Mouse (Mus musculus) forebrain, embryonic 14.5 days (tissue): ENCODE data around the gene Olfr1469. TPM values are rescaled to one million over a fixed set of nuclear protein-coding genes. Genes with fewer than 3 reads are reported as not detected.
"Not testable (repeated sequence)": the region's sequence is repeated elsewhere in the genome, so short reads cannot be mapped to it uniquely, and the experiment has no call there.

Experiments used
- ATAC-seq: fragments of 200-750 bp; cut with Nextera tagmentation; 2 replicates; pipeline ENCODE4 v1.8.0; 2017; ENCODE audit warnings: mild to moderate bottlenecking, moderate library complexity
- DNase-seq: peaks from one replicate; pipeline ENCODE4 v3.0.0-alpha.2; 2015; ENCODE audit warnings: low spot score
- H3K27ac ChIP-seq: fragments of 300-500 bp; sonication (generic); 2 replicates; pipeline ENCODE4 v1.5.1; 2014; ENCODE audit warnings: low read depth, mild to moderate bottlenecking, control low read depth, low read length, moderate library complexity
- H3K27me3 ChIP-seq: fragments of 300-500 bp; sonication (generic); replicated peaks from 2 replicates; pipeline ENCODE4 v1.6.1; 2014; ENCODE audit warnings: low read length, control low read depth, mixed read lengths; ENCODE audit not compliant: control insufficient read depth, insufficient read depth
- H3K36me3 ChIP-seq: fragments of 300-500 bp; sonication (generic); 2 replicates; pipeline ENCODE4 v1.6.1; 2014; ENCODE audit warnings: low read length, control low read depth; ENCODE audit not compliant: control insufficient read depth, insufficient read depth
- H3K4me1 ChIP-seq: fragments of 300-500 bp; sonication (generic); 2 replicates; pipeline ENCODE4 v1.6.1; 2014; ENCODE audit warnings: antibody characterized with exemption, low read length, control low read depth; ENCODE audit not compliant: control insufficient read depth, insufficient read depth
- H3K4me2 ChIP-seq: fragments of 300-500 bp; sonication (generic); 2 replicates; pipeline ENCODE4 v1.6.1; 2014; ENCODE audit warnings: mild to moderate bottlenecking, control low read depth, low read length
- H3K4me3 ChIP-seq: fragments of 300-500 bp; sonication (generic); 2 replicates; pipeline ENCODE4 v1.5.1; 2014; ENCODE audit warnings: low read depth, low read length, control low read depth
- H3K9ac ChIP-seq: fragments of 300-500 bp; sonication (generic); 2 replicates; pipeline ENCODE4 v1.6.1; 2014; ENCODE audit warnings: mild to moderate bottlenecking, low read length, control low read depth, moderate library complexity
- H3K9me3 ChIP-seq: fragments of 300-500 bp; sonication (generic); replicated peaks from 2 replicates; pipeline ENCODE4 v1.6.1; 2016; ENCODE audit warnings: low read length, control low read depth, mixed read lengths; ENCODE audit not compliant: control insufficient read depth
- WGBS: fragments of 180-500 bp; shearing (Covaris S2); extraction: QIAGEN DNeasy Blood & Tissue Kit; methylation state at CpG from one replicate; pipeline ENCODE4 v1.1.7; 2014; 5-methylcytosine and 5-hydroxymethylcytosine counted together
- polyA plus RNA-seq: library from polyadenylated mRNA; unstranded; fragments of >200 nt; fragmentation: Nextera tagmentation; extraction: Ambion mirVana; gene quantifications from 2 replicates; pipeline ENCODE4 v1.2.1, GENCODE M21; 2014

Olfr1469 gene
- not detected in 2 replicates for polyA plus RNA-seq

GRCm38 (mm10) chr19:13407549-13407948 lies at the start of gene Olfr1469:
Gene Olfr1469, plus strand, starts transcription at chr19:13407849.
- H3K4me3 ChIP-seq = no peak within 1 kb of the TSS
- peaks cover 14% of the 10 kb centered on the region; the same call in 1 of the 2 replicates for H3K9me3 ChIP-seq
- DNase-seq = no peak
- ATAC-seq = no peak
- WGBS = 88% methylated on average over 2 of the region's 2 CpGs
- H3K27me3 ChIP-seq = no peaks in the 10 kb centered on the region
- H3K27ac ChIP-seq = no peak within 1 kb of the TSS
- no peak within 1 kb of the TSS for H3K9ac ChIP-seq
- no peaks in the 10 kb centered on the region for H3K36me3 ChIP-seq
- no peaks in the 10 kb centered on the region for H3K4me1 ChIP-seq
- H3K4me2 ChIP-seq = no peak within 1 kb of the TSS

GRCm38 (mm10) chr19:13361936-13362335 lies 45.7 kb upstream of the Olfr1469 start, which contains the start of gene Olfr1467:
Gene Olfr1467, plus strand, starts transcription at chr19:13362236.
- Histone ChIP-seq H3K4me3 (no peak within 1 kb of the TSS), H3K4me1 (no peaks in the 10 kb centered on the region), H3K27ac (no peak within 1 kb of the TSS), H3K9ac (no peak within 1 kb of the TSS), H3K27me3 (no peaks in the 10 kb centered on the region), H3K9me3 (peaks cover 3% of the 10 kb centered on the region; the same call in 1 of the 2 replicates), H3K36me3 (no peaks in the 10 kb centered on the region), H3K4me2 (no peak within 1 kb of the TSS)
- no peak for DNase-seq
- WGBS = 67% methylated on average over 2 of the region's 2 CpGs
- no peak for ATAC-seq

GRCm38 (mm10) chr19:13443109-13443508 lies 35.5 kb downstream of the Olfr1469 start, which contains the start of gene Olfr1471:
Gene Olfr1471, plus strand, starts transcription at chr19:13443409.
- H3K9ac ChIP-seq, H3K4me3 ChIP-seq, H3K4me2 ChIP-seq, DNase-seq, ATAC-seq, H3K9me3 ChIP-seq, H3K27me3 ChIP-seq, H3K27ac ChIP-seq, H3K36me3 ChIP-seq, H3K4me1 ChIP-seq: not testable (repeated sequence)
- WGBS = 70% methylated on average over 2 of the region's 2 CpGs

GRCm38 (mm10) chr19:13455986-13456385 lies 48.3 kb downstream of the Olfr1469 start, which contains the start of gene Olfr1472:
Gene Olfr1472, minus strand, starts transcription at chr19:13456086.
- ATAC-seq (no peak), DNase-seq (no peak)
- H3K4me3 ChIP-seq = no peak within 1 kb of the TSS
- 89% methylated on average over 1 of the region's 1 CpGs for WGBS
- 0 out of 2 replicates have a peak, but pooled peaks cover 3% of the 10 kb centered on the region for H3K9me3 ChIP-seq
- no peak within 1 kb of the TSS for H3K27ac ChIP-seq
- H3K4me1 ChIP-seq = no peaks in the 10 kb centered on the region
- no peak within 1 kb of the TSS for H3K9ac ChIP-seq
- no peaks in the 10 kb centered on the region for H3K36me3 ChIP-seq
- no peak within 1 kb of the TSS for H3K4me2 ChIP-seq
- H3K27me3 ChIP-seq = no peaks in the 10 kb centered on the region

Other genes with a start within 250 kb of the Olfr1469 start
- not detected in 2 replicates for gene Olfr1461, start 244.8 kb upstream of the Olfr1469 start, polyA plus RNA-seq
- not detected in 2 replicates for gene Olfr1462, start 222.1 kb upstream of the Olfr1469 start, polyA plus RNA-seq
- not detected in 2 replicates for gene Olfr1463, start 176.5 kb upstream of the Olfr1469 start, polyA plus RNA-seq
- not detected in 2 replicates for gene Olfr1465, start 92.3 kb upstream of the Olfr1469 start, polyA plus RNA-seq
- not detected in 2 replicates for gene Olfr1466, start 69.0 kb upstream of the Olfr1469 start, polyA plus RNA-seq
- not detected in 2 replicates for gene Olfr1467, start 45.6 kb upstream of the Olfr1469 start, polyA plus RNA-seq
- not detected in 2 replicates for gene Olfr1471, start 35.6 kb downstream of the Olfr1469 start, polyA plus RNA-seq
- gene Olfr1472, start 48.2 kb downstream of the Olfr1469 start, polyA plus RNA-seq = not detected in 2 replicates
- not detected in 2 replicates for gene Olfr1474, start 61.7 kb downstream of the Olfr1469 start, polyA plus RNA-seq
- gene Olfr1475, start 72.3 kb downstream of the Olfr1469 start, polyA plus RNA-seq = not detected in 2 replicates
- not detected in 2 replicates for gene Olfr1477, start 92.7 kb downstream of the Olfr1469 start, polyA plus RNA-seq
- not detected in 2 replicates for gene Olfr1480, start 120.1 kb downstream of the Olfr1469 start, polyA plus RNA-seq
- not detected in 2 replicates for gene Olfr1484, start 175.7 kb downstream of the Olfr1469 start, polyA plus RNA-seq
- gene Olfr1487, start 209.5 kb downstream of the Olfr1469 start, polyA plus RNA-seq = not detected in 2 replicates
- not detected in 2 replicates for gene Olfr1489, start 223.8 kb downstream of the Olfr1469 start, polyA plus RNA-seq
- gene Olfr1490, start 243.2 kb downstream of the Olfr1469 start, polyA plus RNA-seq = not detected in 2 replicates